Mouse (Mus musculus) left cerebral cortex, adult 2 months (tissue): ENCODE results near the gene Ranbp6. TPM values are rescaled to one million over a fixed set of nuclear protein-coding genes. Genes with fewer than 3 reads are reported as not detected.

ENCODE experiments used
- DNase-seq, 2 experiments: peaks; one replicate each; pipeline ENCODE4 v3.0.0; 2021 to 2022; ENCODE audit warnings: low spot score in 2 of 2, mixed read lengths in 1 of 2; ENCODE audit errors: extremely low spot score in 1 of 2
- H3K27ac ChIP-seq: fragments of 200-600 bp; 2 replicates; pipeline ENCODE4 v1.8.1; 2022
- H3K4me3 ChIP-seq: fragments of 200-600 bp; 2 replicates; pipeline ENCODE4 v1.8.1; 2022
- CTCF ChIP-seq: fragments of 200-600 bp; IDR thresholded peaks from 2 replicates; pipeline ENCODE4 v1.8.1; 2022; ENCODE audit warnings: antibody characterized with exemption, mild to moderate bottlenecking, moderate library complexity
- intact Hi-C: fragments of 180-260 bp; cut with DNase I; formaldehyde crosslinking; loops from one replicate; pipeline ENCODE4 v1.15.1; 2025
- total RNA-seq, 2 experiments: library from RNA; stranded (reverse); gene quantifications; 2 replicates each; pipeline ENCODE4 v1.2.3; 2021

Gene Ranbp6
- total RNA-seq, 2 experiments from 2014 or later: 32.1 to 36.4 TPM

GRCm38 (mm10) chr19:29838171-29838570, 25.4 kb upstream of the Ranbp6 start:
- no peak for DNase-seq
- Histone ChIP-seq H3K27ac (no peak overlapping the region), H3K4me3 (no peak overlapping the region)
- TF ChIP-seq CTCF: no peak
- intact Hi-C loops: no loop called here

GRCm38 (mm10) chr19:29835364-29836034, 22.7 kb upstream of the Ranbp6 start:
- intact Hi-C loops: no loop called here
- no peak overlapping the region for H3K4me3 ChIP-seq
- DNase-seq: no peak
- no peak for TF ChIP-seq CTCF
- no peak overlapping the region for H3K27ac ChIP-seq

DNA sequence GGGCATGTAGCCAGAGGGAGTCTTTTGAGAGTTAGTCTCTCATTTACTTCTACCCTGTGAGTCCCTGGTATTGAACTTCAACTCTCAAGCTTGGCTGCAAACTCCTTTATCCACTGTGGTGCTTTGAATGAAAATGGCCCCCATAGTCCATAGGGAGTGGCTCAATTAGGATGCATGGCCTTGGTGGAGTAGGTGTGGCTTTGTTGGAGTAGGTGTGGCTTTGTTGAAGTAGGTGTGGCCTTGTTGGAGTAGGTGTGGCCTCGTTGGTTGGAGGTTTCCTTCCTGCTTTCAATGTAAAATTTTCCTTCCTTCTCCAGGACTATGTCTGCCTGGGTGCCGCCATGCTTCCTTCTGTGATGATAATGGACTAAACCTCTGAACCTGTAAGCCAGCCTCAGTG, 18.1 kb upstream of the Ranbp6 start:
- no peak overlapping the region for H3K27ac ChIP-seq

GRCm38 (mm10) chr19:29828558-29828957, 15.8 kb upstream of the Ranbp6 start:
- no peak for DNase-seq
- Histone ChIP-seq H3K4me3 (no peak overlapping the region), H3K27ac (no peak overlapping the region)
- intact Hi-C loops: no loop called here
- TF ChIP-seq CTCF: no peak

More for the DNA sequence above, 18.1 kb upstream of the Ranbp6 start:
- no peak for TF ChIP-seq CTCF
- DNase-seq: no peak
- intact Hi-C loops: no loop called here
- no peak overlapping the region for H3K4me3 ChIP-seq

GRCm38 (mm10) chr19:29826686-29827085, 13.9 kb upstream of the Ranbp6 start:
- no peak overlapping the region for H3K4me3 ChIP-seq
- DNase-seq: peak in 1 of 2 experiments; percentile 25
- intact Hi-C loops: loop anchor here (1.0 to 2.0 kb wide), 2 partner anchors 153 to 378 kb away; no protein-coding TSS in a partner anchor
- peak; percentile 68 for TF ChIP-seq CTCF
- H3K27ac ChIP-seq: no peak overlapping the region

DNA sequence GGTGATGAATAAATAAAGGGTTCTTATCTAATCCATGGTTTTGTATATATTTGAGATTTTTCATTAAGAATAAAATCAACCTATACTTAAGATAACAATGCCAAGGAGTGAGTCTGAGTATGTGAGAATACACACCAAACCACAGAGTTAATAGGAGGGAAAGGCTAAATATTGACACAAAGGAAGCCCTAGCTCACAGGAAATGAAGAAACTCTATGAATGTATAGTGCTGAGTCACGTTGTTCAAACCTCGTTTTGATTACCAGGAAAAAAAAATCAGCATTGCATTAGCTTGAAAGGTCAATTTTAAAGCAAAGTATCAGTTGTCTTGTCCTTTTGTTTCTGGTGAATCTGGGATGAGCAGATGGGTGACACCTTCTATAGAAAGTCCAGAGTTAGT, 12.2 kb upstream of the Ranbp6 start:
- Histone ChIP-seq H3K4me3 (no peak overlapping the region), H3K27ac (no peak overlapping the region)
- no peak for DNase-seq
- TF ChIP-seq CTCF: no peak
- intact Hi-C loops: no loop called here

DNA sequence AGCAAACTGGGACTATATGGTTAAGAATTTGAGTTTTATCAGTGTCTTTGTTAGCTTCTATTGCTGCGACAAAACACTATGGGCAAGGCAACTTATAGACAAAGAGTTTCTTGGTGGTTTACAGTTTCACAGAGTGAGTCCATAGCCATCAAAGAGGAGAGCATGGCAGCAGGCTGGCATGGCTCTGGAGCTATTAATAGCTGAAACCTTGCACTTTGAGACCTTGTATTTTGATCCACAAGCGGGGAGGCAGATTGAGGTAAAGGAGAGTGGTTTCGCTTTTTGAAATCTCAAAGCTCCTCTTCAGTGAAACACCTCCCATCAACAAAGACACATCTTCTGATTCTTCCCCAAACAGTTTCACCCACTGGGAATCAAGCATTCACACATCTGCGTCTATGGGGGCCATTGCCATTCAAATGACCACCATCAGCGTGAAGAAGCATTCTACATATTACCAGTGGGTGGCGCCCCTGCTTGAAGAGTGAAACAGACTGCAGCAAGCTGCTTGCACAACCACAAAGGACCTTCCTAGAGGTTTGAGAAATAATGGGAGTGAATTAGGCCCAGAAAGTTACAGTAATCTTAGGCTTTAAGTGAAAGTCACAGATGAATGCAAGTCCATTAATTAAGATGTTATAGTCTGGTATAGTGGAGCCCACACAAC, 11.4 kb upstream of the Ranbp6 start:
- DNase-seq: no peak
- intact Hi-C loops: loop anchor here (5.0 kb wide), 1 partner anchor 303 kb away; no protein-coding TSS in a partner anchor
- Histone ChIP-seq H3K4me3 (no peak overlapping the region), H3K27ac (no peak overlapping the region)
- peak; percentile 64 for TF ChIP-seq CTCF

DNA sequence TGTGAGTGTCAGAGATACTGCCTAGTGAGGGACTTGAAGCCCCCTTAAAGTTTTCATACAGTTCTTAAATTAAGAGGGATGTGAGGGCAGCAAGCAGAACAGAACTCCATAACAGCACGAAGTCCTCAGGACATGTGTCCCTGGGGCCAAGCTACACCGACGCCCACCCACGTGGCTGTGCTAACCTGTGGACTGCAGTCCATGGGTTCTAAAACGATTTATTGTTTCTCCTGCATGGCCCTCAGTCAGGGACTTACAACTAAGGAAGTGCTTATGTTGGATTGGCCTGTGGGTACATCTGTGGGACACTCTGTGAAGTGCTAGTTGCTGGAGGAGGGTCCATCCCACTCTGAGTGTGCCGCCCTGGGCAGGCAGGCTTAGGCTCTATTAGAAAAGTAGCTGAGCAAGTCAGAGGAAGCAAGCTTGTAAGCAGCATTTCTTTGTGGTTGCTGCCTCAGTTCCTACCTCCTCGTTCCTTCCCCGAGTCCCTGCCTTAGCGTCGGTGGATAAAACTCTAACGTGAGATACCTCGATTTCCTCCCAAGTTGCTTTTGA, 10.8 kb upstream of the Ranbp6 start:
- intact Hi-C loops: loop anchor here (5.0 kb wide), 1 partner anchor 304 kb away; no protein-coding TSS in a partner anchor
- H3K27ac ChIP-seq: no peak overlapping the region
- TF ChIP-seq CTCF: no peak
- DNase-seq: no peak
- H3K4me3 ChIP-seq: no peak overlapping the region

- DNase-seq: no peak
- intact Hi-C loops: loop anchor here (2.0 to 5.0 kb wide), 2 partner anchors 136 to 306 kb away; no protein-coding TSS in a partner anchor
Observed at GRCm38 (mm10) chr19:29820966-29821365, 8.2 kb upstream of the Ranbp6 start.

DNA sequence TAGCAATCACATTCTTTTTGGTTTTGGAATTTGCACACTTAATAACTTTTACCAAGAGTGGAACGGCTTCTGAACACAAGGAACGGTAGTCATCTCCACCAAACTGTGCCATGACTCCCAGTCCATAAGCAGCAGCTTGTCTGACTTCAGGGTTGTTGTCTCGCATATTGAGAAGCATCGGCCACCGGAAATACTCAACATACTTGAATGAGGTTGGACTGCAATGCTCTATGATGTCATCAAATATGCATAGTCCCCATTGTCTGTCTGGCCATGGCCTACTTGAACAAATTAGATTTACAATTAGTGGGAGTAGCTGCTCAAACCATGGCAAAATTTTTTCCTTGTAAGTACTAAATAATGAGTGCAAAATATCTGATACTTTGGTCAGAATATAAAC, 2.8 kb downstream of the Ranbp6 start:
- Histone ChIP-seq H3K4me3 (no peak overlapping the region), H3K27ac (no peak overlapping the region)
- DNase-seq: no peak
- intact Hi-C loops: no loop called here
- no peak for TF ChIP-seq CTCF

More at GRCm38 (mm10) chr19:29820966-29821365, 8.2 kb upstream of the Ranbp6 start:
- peak; percentile 67 for TF ChIP-seq CTCF
- no peak overlapping the region for H3K27ac ChIP-seq
- H3K4me3 ChIP-seq: no peak overlapping the region

GRCm38 (mm10) chr19:29805917-29806785, 6.6 kb downstream of the Ranbp6 start, which contains the start of gene 9930021J03Rik:
9930021J03Rik (minus strand) TSS chr19:29805989.
- Histone ChIP-seq H3K27ac (peak within 1 kb of the TSS; percentile 92), H3K4me3 (peak within 1 kb of the TSS; percentile 85)
- no peak for TF ChIP-seq CTCF
- peak; percentile 98 to 99 for DNase-seq
- intact Hi-C loops: loop anchor here (5.0 kb wide), 2 partner anchors 226 to 311 kb away; partner anchors contain the start of gene Uhrf2
